Mouse (Mus musculus) limb, embryonic 11.5 days (tissue): Measurements from ENCODE around the gene Slc25a30. TPM values are rescaled to one million over a fixed set of nuclear protein-coding genes. Genes with fewer than 3 reads are reported as not detected.
A peak's percentile ranks its signal among the peaks of the same experiment; 100 is the strongest.
"Not testable (repeated sequence)": the region's sequence is repeated elsewhere in the genome, so short reads cannot be mapped to it uniquely, and the experiment has no call there.

Source experiments
- ATAC-seq: fragments of 200-750 bp; cut with Nextera tagmentation; 2 replicates; pipeline ENCODE4 v1.8.0; 2017; ENCODE audit warnings: low read depth; ENCODE audit not compliant: insufficient number of reproducible peaks, low FRiP score, low TSS enrichment
- DNase-seq: peaks from one replicate; pipeline ENCODE4 v3.0.0-alpha.2; 2015; ENCODE audit warnings: low spot score
- H3K27ac ChIP-seq: fragments of 300-500 bp; sonication (generic); replicated peaks from 2 replicates; pipeline ENCODE4 v1.5.1; 2014; ENCODE audit warnings: low read depth, mild to moderate bottlenecking, low read length
- H3K27me3 ChIP-seq: fragments of 300-500 bp; sonication (generic); 2 replicates; pipeline ENCODE4 v1.6.1; 2014; ENCODE audit warnings: mild to moderate bottlenecking, low read length, mixed read lengths; ENCODE audit not compliant: control insufficient read depth, insufficient read depth
- H3K36me3 ChIP-seq: fragments of 300-500 bp; sonication (generic); 2 replicates; pipeline ENCODE4 v1.6.1; 2014; ENCODE audit warnings: mild to moderate bottlenecking, low read length, moderate library complexity, mixed read lengths; ENCODE audit not compliant: control insufficient read depth, insufficient read depth
- H3K4me1 ChIP-seq: fragments of 300-500 bp; sonication (generic); 2 replicates; pipeline ENCODE4 v1.6.1; 2014; ENCODE audit warnings: low read length, mixed read lengths; ENCODE audit not compliant: control insufficient read depth, insufficient read depth
- H3K4me2 ChIP-seq: fragments of 300-500 bp; sonication (generic); 2 replicates; pipeline ENCODE4 v1.6.1; 2014; ENCODE audit warnings: low read depth, mild to moderate bottlenecking, moderate library complexity; ENCODE audit not compliant: severe bottlenecking
- H3K4me3 ChIP-seq: fragments of 300-500 bp; sonication (generic); 2 replicates; pipeline ENCODE4 v1.5.1; 2014; ENCODE audit warnings: low read depth, low read length
- H3K9ac ChIP-seq: fragments of 300-500 bp; sonication (generic); 2 replicates; pipeline ENCODE4 v1.6.1; 2014; ENCODE audit warnings: mild to moderate bottlenecking, low read length
- H3K9me3 ChIP-seq: fragments of 300-500 bp; sonication (generic); 2 replicates; pipeline ENCODE4 v1.6.1; 2016; ENCODE audit warnings: low read length; ENCODE audit not compliant: control insufficient read depth
- WGBS: fragments of 180-500 bp; shearing (Covaris S2); extraction: QIAGEN DNeasy Blood & Tissue Kit; methylation state at CpG from one replicate; pipeline ENCODE4 v1.1.7; 2014; 5-methylcytosine and 5-hydroxymethylcytosine counted together
- polyA plus RNA-seq: library from polyadenylated mRNA; unstranded; fragments of >200 nt; fragmentation: Nextera tagmentation; extraction: Ambion mirVana; gene quantifications from 2 replicates; pipeline ENCODE4 v1.2.1, GENCODE M21; 2014

The Slc25a30 gene
- polyA plus RNA-seq, result 6.3 and 6.9 TPM in 2 replicates

DNA sequence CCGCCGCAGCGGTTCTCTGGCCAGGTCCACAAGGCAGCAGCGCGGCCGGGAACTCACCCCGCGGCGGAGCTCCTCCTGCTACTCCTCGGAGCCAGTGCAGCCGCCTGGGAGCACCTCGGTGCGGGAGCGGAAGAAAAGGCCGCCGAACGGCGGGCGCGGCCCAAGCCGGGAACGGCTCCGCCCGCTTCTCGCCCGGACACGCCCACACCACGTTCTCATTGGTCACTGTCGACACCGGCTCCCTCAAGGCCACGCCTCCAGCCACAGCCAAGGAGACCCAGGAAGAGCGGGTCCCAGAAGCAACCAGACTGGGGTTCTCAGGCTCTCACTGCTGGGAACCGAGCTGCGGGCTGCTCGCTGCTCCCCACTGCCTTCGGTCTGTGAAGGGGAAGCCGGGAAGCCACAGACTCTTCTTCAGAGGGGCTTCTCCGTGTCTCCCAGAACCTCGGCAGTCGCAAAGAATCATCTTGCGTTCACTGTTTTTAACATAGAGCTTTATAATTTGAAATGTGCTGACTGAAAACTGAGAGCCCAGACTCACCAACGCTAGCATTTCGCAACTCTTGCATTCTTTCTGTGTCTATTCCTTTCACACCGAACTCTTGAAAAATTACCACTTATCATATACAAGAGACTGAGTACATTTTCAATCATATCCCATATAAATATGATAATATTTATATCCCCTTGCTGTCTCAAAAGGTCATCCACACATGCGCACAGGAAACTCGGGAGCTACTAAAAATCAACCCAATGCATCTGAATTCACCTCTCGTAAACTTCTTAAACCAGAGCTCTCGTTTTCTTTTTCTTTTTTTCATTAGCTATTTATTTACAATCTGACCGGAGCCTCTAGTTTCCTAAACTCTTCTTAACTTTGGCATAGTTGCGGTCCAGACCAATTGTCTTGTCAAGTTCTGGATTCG, at the start of gene Slc25a30:
Gene Slc25a30, minus strand, starts transcription at position 170 of the 926 bp plus-strand sequence.
- no peaks in the 10 kb centered on the region for H3K4me1 ChIP-seq
- H3K9ac ChIP-seq, result peak within 1 kb of the TSS; percentile 69
- ATAC-seq (peak; percentile 96), DNase-seq (peak; percentile 94)
- no peaks in the 10 kb centered on the region for H3K36me3 ChIP-seq
- H3K4me3 ChIP-seq, result peak within 1 kb of the TSS; percentile 76
- H3K27ac ChIP-seq, result 0 out of 2 replicates have a peak within 1 kb of the TSS, but pooled peaks have one; percentile 26
- WGBS, result 7% methylated on average over 51 of the region's 51 CpGs
- H3K9me3 ChIP-seq, result no peaks in the 10 kb centered on the region
- H3K4me2 ChIP-seq, result peak within 1 kb of the TSS; percentile 66
- no peaks in the 10 kb centered on the region; the same call in 1 of the 2 replicates for H3K27me3 ChIP-seq

DNA sequence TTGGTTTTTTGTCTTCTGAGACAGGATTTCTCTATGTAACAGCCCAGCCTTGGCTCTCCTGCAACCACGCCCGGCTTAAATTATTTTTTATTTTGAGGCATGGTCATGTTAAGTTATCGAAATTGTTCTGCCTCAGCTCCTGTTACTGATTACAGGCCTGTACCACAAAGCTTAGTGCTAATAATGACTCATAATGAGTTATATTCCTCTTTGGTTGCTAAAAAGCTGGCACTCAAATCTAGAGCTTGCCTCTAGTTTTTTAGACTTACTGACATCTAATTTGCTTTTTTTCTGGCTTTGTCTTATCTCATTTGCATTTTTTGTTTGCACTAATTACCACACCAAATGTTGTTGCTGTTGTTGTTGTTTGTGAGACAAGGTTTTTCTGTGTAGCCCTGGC, 49.7 kb upstream of the Slc25a30 start:
- no peak overlapping the region for H3K27ac ChIP-seq
- H3K4me1 ChIP-seq, result peaks cover 11% of the 10 kb centered on the region
- H3K36me3 ChIP-seq, result no peaks in the 10 kb centered on the region
- H3K9me3 ChIP-seq, result no peaks in the 10 kb centered on the region
- DNase-seq, result no peak
- H3K4me3 ChIP-seq, result no peak overlapping the region
- no peaks in the 10 kb centered on the region for H3K27me3 ChIP-seq
- 86% methylated on average over 3 of the region's 3 CpGs for WGBS
- H3K9ac ChIP-seq, result no peak overlapping the region
- no peak for ATAC-seq
- no peak overlapping the region for H3K4me2 ChIP-seq

DNA sequence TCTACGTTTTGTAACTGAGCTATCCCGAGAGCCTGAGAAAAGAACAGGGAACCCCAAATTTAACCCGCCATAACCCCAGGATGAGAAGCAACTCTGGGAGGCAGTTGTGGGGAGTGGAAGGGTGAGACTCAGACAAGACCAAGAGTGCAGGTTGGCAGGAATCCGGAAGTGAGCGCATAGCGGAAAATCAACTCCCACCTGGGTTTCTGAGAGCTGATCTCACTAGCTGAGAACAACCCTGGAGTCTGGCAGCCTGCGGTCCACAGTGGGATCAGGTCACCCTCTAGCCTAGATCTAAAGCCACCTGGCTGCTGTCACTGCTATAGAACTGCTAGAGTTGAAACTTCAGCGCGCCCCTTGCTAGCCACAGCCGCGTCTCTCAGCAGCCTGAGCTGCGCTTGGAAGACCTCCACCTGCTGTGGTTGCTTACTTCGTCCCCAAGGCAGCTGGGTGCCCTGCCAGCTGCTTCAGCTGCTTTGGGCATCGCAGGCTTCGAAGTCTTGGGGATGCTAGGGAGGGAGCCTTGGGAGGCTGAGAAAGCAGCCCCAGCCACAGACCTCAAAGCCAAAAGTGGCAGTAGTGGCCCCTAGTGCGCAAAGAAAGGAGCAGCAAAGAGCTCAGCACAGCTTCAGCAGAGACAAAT, 48.0 kb upstream of the Slc25a30 start:
- Histone ChIP-seq H3K4me3 (peak overlapping the region; percentile 42), H3K9ac (peak overlapping the region; percentile 52), H3K27ac (peak overlapping the region; percentile 85), H3K27me3 (no peaks in the 10 kb centered on the region), H3K9me3 (no peaks in the 10 kb centered on the region), H3K4me2 (peak overlapping the region; percentile 84), H3K36me3 (no peaks in the 10 kb centered on the region), H3K4me1 (peaks cover 11% of the 10 kb centered on the region)
- ATAC-seq (peak; percentile 39; the same call in 1 of the 2 replicates), DNase-seq (peak; percentile 54)
- WGBS, result under 1% methylated on average over 16 of the region's 16 CpGs

DNA sequence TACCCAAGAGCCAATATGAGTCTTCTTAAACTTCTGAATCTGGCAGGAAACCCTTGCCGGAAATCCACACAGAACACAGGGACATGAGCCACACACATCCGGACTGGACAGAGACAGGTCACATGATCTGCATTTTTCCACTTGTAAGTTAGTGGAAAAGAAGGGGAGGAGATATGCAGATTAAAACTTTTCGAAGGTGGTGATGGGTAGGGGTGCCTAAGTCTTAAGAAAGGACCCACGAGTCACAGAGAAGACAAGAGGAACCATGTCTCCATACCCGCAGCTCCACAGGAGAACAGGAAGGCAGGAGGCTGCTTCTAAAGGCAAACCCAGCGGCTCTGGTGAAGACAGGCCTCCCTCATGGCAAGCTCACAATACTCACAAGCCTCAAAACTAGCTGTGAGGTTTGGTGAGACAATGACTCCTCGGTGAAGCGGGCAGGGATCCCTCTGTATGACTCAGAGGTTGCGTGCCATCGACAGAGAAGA, 47.5 kb upstream of the Slc25a30 start:
- peak overlapping the region; percentile 42 for H3K4me3 ChIP-seq
- peak overlapping the region; percentile 52 for H3K9ac ChIP-seq
- WGBS, result 0% methylated on average over 10 of the region's 10 CpGs
- peaks cover 11% of the 10 kb centered on the region for H3K4me1 ChIP-seq
- DNase-seq (peak; percentile 79), ATAC-seq (peak; percentile 90)
- H3K36me3 ChIP-seq, result no peaks in the 10 kb centered on the region
- no peaks in the 10 kb centered on the region for H3K9me3 ChIP-seq
- no peaks in the 10 kb centered on the region for H3K27me3 ChIP-seq
- peak overlapping the region; percentile 85 for H3K27ac ChIP-seq
- H3K4me2 ChIP-seq, result peak overlapping the region; percentile 84

DNA sequence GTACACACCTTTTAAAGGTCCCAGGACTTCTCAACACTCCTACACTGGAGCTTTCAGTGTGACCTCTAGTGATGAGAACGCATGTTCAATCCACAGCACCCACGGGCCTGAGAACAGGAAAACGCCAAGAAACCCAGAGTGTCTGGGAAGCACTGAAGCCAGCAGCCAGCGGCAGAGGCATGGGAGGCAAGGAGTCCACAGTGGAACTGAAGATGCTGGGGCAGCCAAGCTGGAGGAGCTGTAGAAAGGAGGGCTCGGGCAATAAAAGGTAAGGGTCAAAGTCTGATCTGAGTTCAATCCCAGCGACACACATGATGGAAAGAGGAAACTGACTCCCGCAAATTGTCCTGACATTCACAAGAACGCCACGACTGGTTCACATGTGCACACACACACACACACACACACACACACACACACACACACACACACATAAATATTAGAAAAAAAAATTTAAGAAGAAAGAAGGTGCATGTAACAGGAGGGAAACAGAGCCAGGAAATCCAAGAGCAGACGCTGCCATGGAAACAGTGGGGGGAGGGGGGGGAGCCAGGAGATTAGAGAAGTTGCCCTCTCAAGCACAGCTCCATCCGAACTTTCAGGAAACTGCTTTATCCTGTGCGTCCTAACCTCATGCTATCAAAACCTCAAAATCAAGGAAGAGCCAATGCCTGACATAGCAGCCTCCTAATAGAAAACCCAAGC, 46.9 kb upstream of the Slc25a30 start:
- H3K36me3 ChIP-seq, result no peaks in the 10 kb centered on the region
- H3K9me3 ChIP-seq, result no peaks in the 10 kb centered on the region
- H3K4me2 ChIP-seq, result peak overlapping the region; percentile 84
- peak overlapping the region; percentile 41 for H3K9ac ChIP-seq
- H3K27me3 ChIP-seq, result no peaks in the 10 kb centered on the region
- ATAC-seq, result peak; percentile 51
- H3K4me1 ChIP-seq, result peaks cover 17% of the 10 kb centered on the region
- WGBS, result 8% methylated on average over 12 of the region's 12 CpGs
- H3K4me3 ChIP-seq, result peak overlapping the region; percentile 42
- peak overlapping the region; percentile 85 for H3K27ac ChIP-seq
- DNase-seq, result peak; percentile 74

DNA sequence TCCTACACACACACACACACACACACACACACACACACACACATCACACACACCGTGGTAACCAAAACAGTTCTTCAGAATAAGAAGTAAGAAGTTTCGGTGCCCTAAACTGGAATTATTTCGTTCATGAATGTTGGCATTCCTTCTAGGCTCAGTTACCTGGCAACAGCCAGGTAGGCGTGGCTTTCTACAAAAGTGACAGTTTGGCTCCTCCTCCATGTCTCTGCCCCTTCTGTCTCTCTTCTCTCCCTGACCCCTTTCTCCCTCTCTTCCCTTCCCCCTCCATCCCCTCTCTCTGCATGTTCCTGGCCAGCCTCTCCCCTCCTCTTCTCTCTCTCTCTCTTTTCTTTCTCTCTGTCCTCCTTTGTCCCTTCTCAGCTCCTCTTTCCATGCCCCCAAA, 46.1 kb upstream of the Slc25a30 start:
- Histone ChIP-seq H3K27ac (peak overlapping the region; percentile 85), H3K9ac (no peak overlapping the region), H3K4me2 (peak overlapping the region; percentile 84), H3K36me3 (no peaks in the 10 kb centered on the region), H3K4me1 (peaks cover 17% of the 10 kb centered on the region), H3K27me3 (no peaks in the 10 kb centered on the region), H3K9me3 (no peaks in the 10 kb centered on the region), H3K4me3 (no peak overlapping the region)
- WGBS, result 36% methylated on average over 4 of the region's 4 CpGs
- DNase-seq (no peak), ATAC-seq (no peak)

DNA sequence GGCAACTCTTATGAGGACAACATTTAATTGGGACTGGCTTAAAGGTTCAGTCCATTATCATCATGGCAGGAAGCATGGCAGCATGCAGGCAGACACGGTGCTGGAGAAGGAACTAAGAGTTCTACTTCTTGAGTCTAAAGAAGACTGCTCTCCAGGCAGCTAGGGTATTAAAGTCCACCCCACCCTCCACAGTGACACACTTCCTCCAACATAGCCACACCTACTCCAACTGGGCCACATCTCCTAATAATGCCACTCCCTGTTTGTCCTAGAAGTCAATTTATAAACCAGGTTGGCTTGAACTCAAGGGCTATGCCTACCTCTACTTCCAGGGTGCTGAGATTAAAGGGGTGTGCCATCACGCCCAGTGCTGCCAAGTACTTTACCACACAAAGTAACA, 45.2 kb upstream of the Slc25a30 start:
- peaks cover 19% of the 10 kb centered on the region; the same call in 1 of the 2 replicates for H3K4me1 ChIP-seq
- no peak overlapping the region for H3K4me2 ChIP-seq
- DNase-seq (no peak), ATAC-seq (no peak)
- H3K36me3 ChIP-seq, result no peaks in the 10 kb centered on the region
- WGBS, result 95% methylated on average over 2 of the region's 2 CpGs
- H3K4me3 ChIP-seq, result no peak overlapping the region
- no peak overlapping the region for H3K27ac ChIP-seq
- H3K9me3 ChIP-seq, result no peaks in the 10 kb centered on the region
- no peaks in the 10 kb centered on the region for H3K27me3 ChIP-seq
- H3K9ac ChIP-seq, result no peak overlapping the region

DNA sequence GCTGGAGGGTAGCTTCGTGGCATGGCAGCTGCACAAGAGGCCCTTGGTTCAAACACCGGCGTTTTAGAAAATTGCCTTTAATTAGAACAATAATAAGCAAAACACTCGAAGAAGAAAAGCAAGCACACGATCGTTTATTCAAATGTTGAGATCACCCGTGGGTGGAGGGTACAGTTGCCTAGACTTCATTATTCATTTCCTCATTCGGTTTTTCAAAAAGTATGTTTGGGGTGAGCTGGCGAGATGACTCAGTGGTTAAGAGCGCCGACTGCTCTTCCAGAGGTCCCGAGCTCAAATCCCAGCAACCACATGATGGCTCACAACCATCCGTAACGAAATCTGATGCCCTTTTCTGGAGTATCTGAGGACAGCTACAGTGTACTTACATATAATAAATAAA, 43.0 kb upstream of the Slc25a30 start:
- not testable (repeated sequence) for H3K4me2 ChIP-seq, H3K36me3 ChIP-seq, H3K4me3 ChIP-seq, H3K27ac ChIP-seq, DNase-seq, ATAC-seq, H3K9ac ChIP-seq, H3K27me3 ChIP-seq, H3K9me3 ChIP-seq
- WGBS, result 62% methylated on average over 14 of the region's 14 CpGs
- H3K4me1 ChIP-seq, result peaks cover 12% of the 10 kb centered on the region; the same call in 1 of the 2 replicates
